Mouse (Mus musculus) liver (tissue): ENCODE results near the gene Adad2.

Experiments
- DNase-seq: peaks from one replicate; pipeline ENCODE4 v3.0.0-alpha.2; 2020; ENCODE audit warnings: mixed read lengths

Adad2 gene

DNA sequence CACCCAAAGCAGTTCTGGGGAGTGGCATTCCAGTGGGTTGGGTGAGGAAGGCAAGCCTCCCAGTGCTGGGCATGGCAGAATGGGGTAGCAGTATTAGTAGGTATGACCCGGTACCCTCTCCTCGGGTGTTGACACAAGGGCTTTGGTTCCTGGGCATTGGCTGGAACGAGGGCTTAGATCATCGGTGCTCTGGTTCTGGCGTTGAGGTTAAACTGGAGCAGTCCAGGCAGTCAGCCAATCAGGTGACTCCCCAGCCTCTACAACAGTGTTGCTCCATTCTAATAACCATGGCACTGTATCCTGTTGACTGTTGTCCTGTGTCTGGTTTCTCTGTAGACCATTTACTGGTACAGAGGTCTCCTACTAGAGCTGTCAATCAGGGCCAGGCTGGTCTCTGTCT is 5.0 kb downstream of the Adad2 start:
- DNase-seq, result no peak

DNA sequence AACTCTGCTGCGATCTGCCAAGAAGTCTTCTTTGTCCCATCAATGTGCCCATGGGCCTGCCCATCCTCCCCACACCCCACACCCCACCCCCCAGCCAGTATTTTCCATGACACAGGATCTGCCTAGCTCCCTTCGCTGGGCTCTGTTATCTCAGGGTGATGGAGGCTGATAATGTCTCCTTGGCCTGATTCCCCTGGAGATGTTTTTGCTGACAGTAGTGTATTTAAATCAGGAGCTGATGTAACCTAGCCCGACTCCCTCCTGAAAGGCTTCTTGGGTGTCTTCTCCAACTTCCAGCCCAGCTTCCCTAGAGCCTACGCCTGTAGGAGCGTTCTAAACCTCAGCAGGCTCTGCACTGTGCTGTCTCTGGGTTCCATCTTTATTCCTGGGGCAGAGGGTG is 6.3 kb downstream of the Adad2 start:
- no peak for DNase-seq

GRCm38 (mm10) chr8:119620116-119620840 is 7.7 kb downstream of the Adad2 start:
- DNase-seq, result no peak

- no peak for DNase-seq
These were observed 8.4 kb downstream of the Adad2 start for GRCm38 (mm10) chr8:119620848-119621465.

GRCm38 (mm10) chr8:119622555-119622954 is 10.0 kb downstream of the Adad2 start:
- no peak for DNase-seq

DNA sequence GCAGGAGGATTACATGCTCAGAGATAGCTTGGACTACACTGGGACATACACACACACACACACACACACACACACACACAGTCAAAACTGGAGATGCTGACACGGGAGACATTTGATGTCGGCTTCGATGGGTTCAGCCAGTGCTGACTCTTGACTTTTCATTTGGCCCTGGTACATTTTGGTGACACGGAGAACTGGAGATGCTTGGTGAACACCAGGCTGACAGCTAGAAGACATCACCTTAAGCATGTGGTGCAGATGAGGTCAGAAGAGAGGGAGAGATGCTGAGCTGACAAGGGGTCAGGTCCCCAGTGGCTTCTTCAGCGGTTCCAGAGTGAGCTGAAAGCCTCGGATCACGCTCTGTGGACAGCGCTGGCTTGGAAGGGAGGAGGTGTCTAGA is 10.5 kb downstream of the Adad2 start:
- no peak for DNase-seq

GRCm38 (mm10) chr8:119623744-119624143 is 11.2 kb downstream of the Adad2 start:
- no peak for DNase-seq

GRCm38 (mm10) chr8:119624916-119625315 is 12.4 kb downstream of the Adad2 start:
- no peak for DNase-seq

DNA sequence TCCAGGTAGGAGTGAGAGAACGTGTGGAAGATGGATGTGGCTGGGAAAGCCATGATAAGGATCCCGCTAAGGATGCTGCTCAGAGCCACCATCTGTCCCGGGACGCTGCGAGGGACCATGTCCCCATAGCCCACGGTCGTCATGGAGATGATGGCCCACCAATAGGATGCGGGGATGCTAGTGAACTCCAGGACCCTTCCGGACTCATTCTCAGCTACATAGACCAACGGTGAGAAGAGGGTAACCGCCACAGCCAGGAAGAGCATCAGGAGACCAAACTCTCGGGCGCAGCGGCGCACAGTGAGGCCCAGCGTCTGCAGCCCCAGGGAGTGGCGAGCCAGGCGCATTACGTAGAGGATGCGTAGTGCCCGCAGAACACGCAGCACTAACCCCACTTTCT is 13.2 kb downstream of the Adad2 start:
- DNase-seq, result no peak

DNA sequence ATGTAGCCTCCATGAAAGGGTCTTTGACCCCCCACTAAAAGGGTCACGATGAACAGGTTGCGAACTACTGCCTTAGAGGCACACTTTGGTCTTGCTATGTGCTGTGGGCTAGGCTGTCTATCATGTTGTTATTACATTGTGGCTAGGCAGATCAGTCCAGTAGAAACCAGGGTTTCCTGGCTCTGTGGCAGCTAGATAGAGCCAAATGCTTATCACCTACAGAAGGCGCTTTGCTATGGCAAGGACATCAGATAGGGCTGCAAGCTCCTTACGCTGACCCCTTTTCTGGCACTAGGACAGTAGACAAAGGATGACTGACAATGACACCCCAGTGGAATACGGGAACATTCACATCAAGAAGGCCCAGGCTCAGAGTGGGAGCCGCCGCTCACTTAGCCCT is 14.7 kb downstream of the Adad2 start:
- no peak for DNase-seq

DNA sequence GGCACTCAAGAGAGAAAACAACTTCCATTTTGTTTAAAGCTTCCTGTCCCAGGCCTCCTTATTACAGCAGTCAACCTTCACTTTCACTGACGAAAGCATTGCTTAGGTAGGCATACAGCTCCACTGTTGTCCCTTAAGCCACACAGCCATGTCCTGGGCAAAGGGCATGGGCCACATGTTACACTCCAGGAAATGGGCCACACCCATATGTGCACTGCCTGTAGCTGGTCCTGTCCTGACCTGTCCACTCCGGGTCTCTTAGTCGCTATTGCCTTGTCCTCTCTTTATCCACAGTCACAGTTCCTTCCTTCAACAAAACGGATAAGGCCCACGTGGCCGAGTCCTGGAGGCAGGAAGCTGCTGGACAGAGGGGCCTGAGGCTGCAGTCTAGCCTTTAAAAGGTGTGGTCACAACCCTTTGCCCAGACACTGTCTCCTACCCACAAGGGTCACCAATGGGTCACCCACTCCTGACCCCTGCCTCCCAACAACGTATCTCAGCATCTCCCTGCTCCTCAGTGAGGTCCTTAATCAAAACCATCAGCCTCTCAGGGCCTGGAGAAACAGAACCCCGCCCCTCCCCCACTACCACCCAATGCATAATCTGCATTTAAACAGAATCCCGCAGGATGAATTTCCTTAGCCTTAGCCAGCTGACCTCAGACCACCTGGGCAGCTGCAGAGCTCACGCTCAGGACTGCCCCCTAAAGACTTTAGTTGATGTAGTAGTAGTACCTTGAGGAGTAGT is 15.2 kb downstream of the Adad2 start:
- no peak for DNase-seq

- no peak for DNase-seq
These were observed 18.3 kb downstream of the Adad2 start for GRCm38 (mm10) chr8:119630841-119631240.

DNA sequence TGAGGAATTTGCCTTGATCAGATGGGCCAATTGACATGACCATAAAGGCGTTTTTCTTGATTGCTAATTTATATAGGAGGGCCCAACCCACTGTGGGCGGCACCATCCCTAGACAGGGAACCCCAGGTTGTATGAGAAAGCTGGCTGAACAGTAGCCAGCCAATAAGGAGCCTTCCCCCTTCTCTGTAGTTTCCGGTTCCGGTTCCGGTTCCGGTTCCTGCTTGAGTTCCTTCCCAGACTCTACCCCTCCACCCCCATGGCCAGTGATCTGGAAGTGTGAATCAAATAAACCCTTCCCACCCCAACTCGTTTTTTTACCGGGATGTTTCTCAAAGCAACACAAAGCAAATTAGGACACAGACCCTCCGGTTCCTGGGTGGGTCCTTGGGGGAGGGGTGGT is 19.7 kb downstream of the Adad2 start:
- DNase-seq, result no peak

DNA sequence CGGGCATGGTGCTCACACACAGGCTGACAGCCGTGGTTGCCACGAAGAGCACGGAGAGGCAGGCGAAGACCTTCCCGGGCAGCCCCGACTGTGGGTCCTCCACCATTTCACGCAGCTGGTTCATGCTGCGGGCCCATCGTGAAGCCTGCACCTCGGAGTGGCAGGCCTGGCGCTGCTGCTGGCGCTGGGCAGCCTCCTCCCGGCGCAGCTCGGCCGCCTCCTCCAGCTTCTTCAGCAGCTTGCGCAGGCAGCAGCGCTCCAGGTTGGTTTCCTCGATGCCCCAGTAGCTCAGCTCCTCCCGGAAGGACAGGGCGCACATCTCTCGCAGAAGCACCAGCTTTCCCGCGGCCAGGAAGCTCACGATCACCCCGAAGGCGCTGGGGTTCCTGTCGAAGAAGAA is 20.4 kb downstream of the Adad2 start:
- DNase-seq, result no peak

GRCm38 (mm10) chr8:119634616-119635336 is 22.2 kb downstream of the Adad2 start:
- no peak for DNase-seq

- no peak for DNase-seq
These were observed 22.8 kb downstream of the Adad2 start, which contains the start of gene Kcng4 for GRCm38 (mm10) chr8:119635378-119635777. Gene Kcng4, minus strand, starts transcription at chr8:119635680.

GRCm38 (mm10) chr8:119635958-119636357 is 23.4 kb downstream of the Adad2 start:
- DNase-seq, result no peak

- DNase-seq, result no peak
These were observed 24.2 kb downstream of the Adad2 start for GRCm38 (mm10) chr8:119636766-119637165.

GRCm38 (mm10) chr8:119637381-119637780 is 24.8 kb downstream of the Adad2 start:
- no peak for DNase-seq

GRCm38 (mm10) chr8:119638261-119638660 is 25.7 kb downstream of the Adad2 start:
- no peak for DNase-seq

- no peak for DNase-seq
These were observed 27.3 kb downstream of the Adad2 start for GRCm38 (mm10) chr8:119639798-119640197.

DNA sequence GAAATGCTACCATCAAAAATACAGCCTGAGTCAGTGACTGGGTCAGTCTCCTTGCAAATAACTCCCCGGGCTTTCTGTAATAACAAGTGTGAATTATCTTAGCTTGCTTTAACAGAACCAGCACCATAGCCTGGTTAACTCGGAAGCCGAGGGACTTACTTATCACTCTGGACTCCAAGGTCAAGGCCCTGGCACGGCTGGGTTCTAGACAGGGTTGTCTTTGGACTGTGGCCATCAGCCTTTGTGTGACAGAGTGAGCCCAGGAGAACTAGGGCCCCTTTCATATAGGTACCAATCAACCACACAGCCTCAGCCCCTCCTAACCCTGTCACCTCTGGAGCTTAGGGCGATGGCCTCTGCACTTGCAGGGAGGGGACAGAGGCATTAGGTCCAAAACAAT is 28.5 kb downstream of the Adad2 start:
- no peak for DNase-seq

DNA sequence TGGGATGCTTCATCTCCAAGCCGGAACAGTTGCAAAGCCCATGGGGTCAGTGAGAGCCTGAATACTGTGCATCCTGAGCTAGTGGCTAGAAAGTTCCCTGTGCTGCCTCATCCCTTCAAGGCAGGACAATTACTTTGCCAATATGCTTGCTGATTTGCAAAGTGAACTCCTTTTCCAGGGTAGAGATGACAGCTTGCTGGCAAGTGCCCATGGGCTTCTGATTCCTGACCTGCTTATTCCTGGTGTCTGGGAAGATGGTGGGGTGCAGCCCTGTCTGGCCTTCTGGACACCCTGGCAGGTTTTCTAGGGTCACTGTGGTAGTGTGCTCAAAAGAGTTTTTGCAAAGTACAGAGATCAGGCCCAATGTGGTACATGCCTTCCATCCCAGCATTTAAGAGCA is 30.4 kb downstream of the Adad2 start:
- DNase-seq, result no peak
